Mouse (Mus musculus): ENCODE data around the gene Mas1. TPM values are rescaled to one million over a fixed set of nuclear protein-coding genes. Genes with fewer than 3 reads are reported as not detected.

Gene Mas1
- not detected in 4 replicates for total RNA-seq (2023)

GRCm38 (mm10) chr17:12868043-12868442 lies at the start of gene Mas1:
TSS of gene Mas1 (minus strand) at chr17:12868143.

GRCm38 (mm10) chr17:12915881-12916583 lies 48.1 kb upstream of the Mas1 start, which contains the start of gene Mrpl18:
TSS of gene Mrpl18 (minus strand) at chr17:12916345.

DNA sequence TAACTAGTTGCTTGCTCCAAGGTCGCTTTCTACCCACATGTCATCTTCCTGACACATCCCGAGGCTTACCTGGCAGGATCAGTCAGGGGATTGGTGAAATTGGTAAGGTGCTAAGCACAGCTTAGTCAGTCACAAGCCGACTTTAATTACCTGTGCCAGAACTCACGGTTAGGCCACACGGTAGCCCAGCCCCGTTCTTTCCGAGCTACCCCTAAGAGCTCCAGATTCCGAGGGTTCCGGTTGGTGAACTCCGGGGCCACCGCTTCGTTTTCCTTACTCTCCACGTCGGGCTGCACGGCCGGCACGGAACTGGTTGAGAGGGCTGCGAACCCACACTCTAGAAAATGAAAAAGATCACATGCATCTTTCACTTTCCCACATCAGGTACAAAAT lies 47.5 kb upstream of the Mas1 start, which contains the start of gene Tcp1:
Tcp1 (plus strand) TSS at position 214 of the 393 bp plus-strand sequence.

GRCm38 (mm10) chr17:12909361-12910280 lies 41.7 kb upstream of the Mas1 start, which contains the start of gene Pnldc1:
TSS of gene Pnldc1 (minus strand) at chr17:12910230.

DNA sequence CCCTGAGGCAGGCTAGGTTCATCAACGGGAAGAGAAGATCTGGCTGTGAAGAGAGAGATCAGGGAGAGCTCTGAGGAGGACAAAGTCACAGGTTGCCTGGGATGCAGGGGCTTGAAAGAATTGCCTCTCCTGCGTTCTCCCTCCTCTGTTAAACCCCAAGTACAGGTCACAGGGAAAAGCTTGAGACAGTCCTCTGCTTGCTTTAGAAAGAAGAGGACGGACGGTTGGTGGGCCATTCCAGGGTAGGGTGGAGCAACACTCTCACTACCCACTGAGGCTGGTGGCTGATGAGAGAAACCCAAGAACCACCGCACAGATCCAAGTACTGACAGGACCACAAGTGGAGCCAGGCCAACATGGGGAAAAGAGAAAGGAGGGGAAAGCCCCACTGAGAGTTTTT lies 7.8 kb upstream of the Mas1 start, which contains the start of gene Mrgprh:
Mrgprh (plus strand) TSS at position 301 of the 400 bp plus-strand sequence.

Other genes starting within 250 kb of the Mas1 start
- gene Slc22a1, start 192.3 kb downstream of the Mas1 start, total RNA-seq (2023) = not detected in 4 replicates
- 9.4 to 12.3 TPM (median 11.5 TPM) in 4 replicates for gene Igf2r, start 98.5 kb downstream of the Mas1 start, total RNA-seq (2023)
- not detected in 4 replicates for gene Mrgprh, start 7.9 kb upstream of the Mas1 start, total RNA-seq (2023)
- gene Pnldc1, start 42.1 kb upstream of the Mas1 start, total RNA-seq (2023) = 0.70 to 1.6 TPM (median 1.3 TPM) in 4 replicates
- 236 to 273 TPM (median 245 TPM) in 4 replicates for gene Tcp1, start 47.6 kb upstream of the Mas1 start, total RNA-seq (2023)
- 29.7 to 49.5 TPM (median 37.6 TPM) in 4 replicates for gene Mrpl18, start 48.2 kb upstream of the Mas1 start, total RNA-seq (2023)
- gene Acat3, start 72.5 kb upstream of the Mas1 start, total RNA-seq (2023) = 1.3 TPM in 1 of 4 replicates, not detected in the others
- gene Acat2, start 92.6 kb upstream of the Mas1 start, total RNA-seq (2023) = 15.6 to 22.5 TPM (median 18.0 TPM) in 4 replicates
- gene Wtap, start 126.0 kb upstream of the Mas1 start, total RNA-seq (2023) = 93.0 to 106 TPM (median 98.7 TPM) in 4 replicates
- gene Sod2, start 138.7 kb upstream of the Mas1 start, total RNA-seq (2023) = 86.1 to 99.6 TPM (median 91.6 TPM) in 4 replicates
- gene Gpr31b, start 184.2 kb upstream of the Mas1 start, total RNA-seq (2023) = 0.46 TPM in 1 of 4 replicates, not detected in the others
- not detected in 4 replicates for gene Tcp10b, start 193.0 kb upstream of the Mas1 start, total RNA-seq (2023)